Mouse (Mus musculus) MEL (cell line): ENCODE data around the gene Ptprk. TPM values are rescaled to one million over a fixed set of nuclear protein-coding genes. Genes with fewer than 3 reads are reported as not detected.

Experiments
- DNase-seq: peaks from one replicate; pipeline ENCODE4 v3.0.0; 2011; ENCODE audit warnings: low read depth, low spot score
- H3K27ac ChIP-seq: 2 replicates; pipeline ENCODE4 v1.5.1; 2012; ENCODE audit warnings: low read depth, mild to moderate bottlenecking, control low read depth, low read length, moderate library complexity; ENCODE audit not compliant: control insufficient read depth
- H3K27me3 ChIP-seq, 2 experiments: fragments of 150-350 bp in 1 of 2; sonication (generic) in 1 of 2; 2 replicates each; pipeline ENCODE4 v1.6.1; 2012; ENCODE audit warnings: low read length in 2 of 2, mild to moderate bottlenecking in 2 of 2, improper control_type of control experiment in 1 of 2, moderate library complexity in 1 of 2; ENCODE audit not compliant: insufficient read depth in 2 of 2, control insufficient read depth in 1 of 2
- H3K36me3 ChIP-seq, 2 experiments: 2 replicates each; pipeline ENCODE4 v1.6.1; 2012 to 2014; ENCODE audit warnings: low read length in 2 of 2, improper control_type of control experiment in 1 of 2, inconsistent platforms in 1 of 2, mild to moderate bottlenecking in 1 of 2; ENCODE audit not compliant: insufficient read depth in 2 of 2, control insufficient read depth in 1 of 2
- H3K4me1 ChIP-seq, 2 experiments: fragments of 150-350 bp in 1 of 2; sonication (generic) in 1 of 2; 2 replicates each; pipeline ENCODE4 v1.6.1; 2012; ENCODE audit warnings: low read length in 2 of 2, improper control_type of control experiment in 1 of 2, mild to moderate bottlenecking in 1 of 2; ENCODE audit not compliant: insufficient read depth in 2 of 2, control insufficient read depth in 1 of 2
- H3K4me3 ChIP-seq, 2 experiments: fragments of 150-350 bp in 1 of 2; sonication (generic) in 1 of 2; 2 replicates each; pipeline ENCODE4 v1.5.1; 2012; ENCODE audit warnings: low read depth in 2 of 2, low read length in 2 of 2, mild to moderate bottlenecking in 2 of 2, moderate library complexity in 2 of 2, control low read depth in 1 of 2, improper control_type of control experiment in 1 of 2; ENCODE audit not compliant: control insufficient read depth in 1 of 2, insufficient read depth in 1 of 2
- H3K79me2 ChIP-seq: 2 replicates; pipeline ENCODE4 v1.6.1; 2012; ENCODE audit warnings: mild to moderate bottlenecking, low read length, moderate library complexity; ENCODE audit not compliant: control insufficient read depth, poor library complexity, insufficient read depth
- H3K9ac ChIP-seq: 2 replicates; pipeline ENCODE4 v1.6.1; 2012; ENCODE audit warnings: low read depth, mild to moderate bottlenecking, control low read depth, low read length, moderate library complexity; ENCODE audit not compliant: control insufficient read depth, poor library complexity, severe bottlenecking
- H3K9me3 ChIP-seq: fragments of 150-350 bp; sonication (generic); replicated peaks from 2 replicates; pipeline ENCODE4 v1.6.1; 2012; ENCODE audit warnings: mild to moderate bottlenecking, low read length, improper control_type of control experiment, moderate library complexity; ENCODE audit not compliant: insufficient read depth
- BHLHE40 ChIP-seq: IDR thresholded peaks from 2 replicates; pipeline ENCODE4 v1.6.1; 2012; ENCODE audit warnings: low read depth, mild to moderate bottlenecking, inconsistent platforms, low read length, improper control_type of control experiment, borderline replicate concordance
- CTCF ChIP-seq, 3 experiments: IDR thresholded peaks in 2 of 3; conservative IDR thresholded peaks in 1 of 3; 2 replicates each; pipeline ENCODE4 v1.5.1; 2011 to 2012; ENCODE audit warnings: low read length in 3 of 3, low read depth in 2 of 3, mild to moderate bottlenecking in 2 of 3, improper control_type of control experiment in 1 of 3, inconsistent platforms in 1 of 3, mixed read lengths in 1 of 3, moderate library complexity in 1 of 3; ENCODE audit not compliant: control insufficient read depth in 1 of 3, insufficient read depth in 1 of 3, poor library complexity in 1 of 3, severe bottlenecking in 1 of 3
- ELF1 ChIP-seq: IDR thresholded peaks from 2 replicates; pipeline ENCODE4 v1.6.1; 2014; ENCODE audit warnings: low read depth, mild to moderate bottlenecking, inconsistent platforms, low read length, improper control_type of control experiment, moderate library complexity
- GATA1 ChIP-seq: IDR thresholded peaks from 2 replicates; pipeline ENCODE4 v1.6.1; 2011; ENCODE audit warnings: low read depth, low read length, improper control_type of control experiment
- HCFC1 ChIP-seq: IDR thresholded peaks from 2 replicates; pipeline ENCODE4 v1.6.1; 2012; ENCODE audit warnings: low read depth, mild to moderate bottlenecking, inconsistent platforms, low read length, improper control_type of control experiment, moderate library complexity
- JUND ChIP-seq: IDR thresholded peaks from 2 replicates; pipeline ENCODE4 v1.6.1; 2011; ENCODE audit warnings: low read depth, mild to moderate bottlenecking, improper control_type of control experiment, low read length
- MAFK ChIP-seq: IDR thresholded peaks from 2 replicates; pipeline ENCODE4 v1.6.1; 2011; ENCODE audit warnings: low read depth, mild to moderate bottlenecking, low read length, improper control_type of control experiment, borderline replicate concordance
- MAX ChIP-seq: IDR thresholded peaks from 2 replicates; pipeline ENCODE4 v1.6.1; 2011; ENCODE audit warnings: low read length, improper control_type of control experiment
- MYB ChIP-seq: IDR thresholded peaks from 2 replicates; pipeline ENCODE4 v1.6.1; 2011; ENCODE audit warnings: mild to moderate bottlenecking, low read depth, low read length, improper control_type of control experiment
- MYC ChIP-seq: IDR thresholded peaks from 2 replicates; pipeline ENCODE4 v1.6.1; 2011; ENCODE audit warnings: low read depth, mild to moderate bottlenecking, low read length, improper control_type of control experiment, moderate library complexity
- NRF1 ChIP-seq: IDR thresholded peaks from 2 replicates; pipeline ENCODE4 v1.6.1; 2014; ENCODE audit warnings: low read depth, mild to moderate bottlenecking, inconsistent platforms, low read length, improper control_type of control experiment, moderate library complexity; ENCODE audit not compliant: poor library complexity, insufficient read depth, severe bottlenecking
- POLR2AphosphoS2 ChIP-seq: IDR thresholded peaks from 2 replicates; pipeline ENCODE4 v1.6.1; 2011; ENCODE audit warnings: low read length, improper control_type of control experiment
- RAD21 ChIP-seq: IDR thresholded peaks from 2 replicates; pipeline ENCODE4 v1.6.1; 2011; ENCODE audit warnings: mild to moderate bottlenecking, low read depth, low read length, improper control_type of control experiment
- RCOR1 ChIP-seq: IDR thresholded peaks from 2 replicates; pipeline ENCODE4 v1.6.1; 2012; ENCODE audit warnings: low read depth, mild to moderate bottlenecking, inconsistent platforms, low read length, improper control_type of control experiment
- SIN3A ChIP-seq: IDR thresholded peaks from 2 replicates; pipeline ENCODE4 v1.6.1; 2012; ENCODE audit warnings: low read length, improper control_type of control experiment, inconsistent platforms
- SMC3 ChIP-seq: IDR thresholded peaks from 2 replicates; pipeline ENCODE4 v1.6.1; 2011; ENCODE audit warnings: low read depth, low read length, improper control_type of control experiment
- TBP ChIP-seq: IDR thresholded peaks from 2 replicates; pipeline ENCODE4 v1.8.0; 2011; ENCODE audit warnings: low read depth, low read length, improper control_type of control experiment
- UBTF ChIP-seq: IDR thresholded peaks from 2 replicates; pipeline ENCODE4 v1.6.1; 2012; ENCODE audit warnings: low read depth, mild to moderate bottlenecking, inconsistent platforms, low read length, improper control_type of control experiment, moderate library complexity, borderline replicate concordance; ENCODE audit not compliant: insufficient read depth
- USF2 ChIP-seq, 2 experiments: IDR thresholded peaks; 2 replicates each; pipeline ENCODE4 v1.6.1; 2011 to 2012; ENCODE audit warnings: improper control_type of control experiment in 2 of 2, low read length in 2 of 2, borderline replicate concordance in 1 of 2, inconsistent platforms in 1 of 2, low read depth in 1 of 2, mild to moderate bottlenecking in 1 of 2; ENCODE audit not compliant: insufficient read depth in 1 of 2
- ZKSCAN1 ChIP-seq: IDR thresholded peaks from 2 replicates; pipeline ENCODE4 v1.6.1; 2012; ENCODE audit warnings: low read depth, mild to moderate bottlenecking, inconsistent platforms, low read length, improper control_type of control experiment, moderate library complexity
- ZMIZ1 ChIP-seq: IDR thresholded peaks from 2 replicates; pipeline ENCODE4 v1.6.1; 2012; ENCODE audit warnings: low read depth, mild to moderate bottlenecking, inconsistent platforms, low read length, improper control_type of control experiment, moderate library complexity
- polyA plus RNA-seq, 2 experiments: library from polyadenylated mRNA; stranded (reverse) in 1 of 2; unstranded in 1 of 2; fragments of >175 nt in 1 of 2; fragments of >200 nt in 1 of 2; gene quantifications; 2 replicates each; pipeline versions ENCODE4 v1.2.1 to v1.2.4; 2012; ENCODE audit warnings: low replicate concordance in 2 of 2, low read depth in 1 of 2; ENCODE audit not compliant: insufficient read length in 2 of 2, insufficient read depth in 1 of 2, missing spikeins in 1 of 2
- total RNA-seq: library from RNA; depleted of rRNA; stranded (reverse); fragments of 300-350 nt; gene quantifications from 2 replicates; pipeline ENCODE4 v1.2.3, GENCODE M21; 2012

Ptprk gene
- total and polyA plus RNA-seq, 3 experiments, result under 0.01 TPM; not detected in 2

DNA sequence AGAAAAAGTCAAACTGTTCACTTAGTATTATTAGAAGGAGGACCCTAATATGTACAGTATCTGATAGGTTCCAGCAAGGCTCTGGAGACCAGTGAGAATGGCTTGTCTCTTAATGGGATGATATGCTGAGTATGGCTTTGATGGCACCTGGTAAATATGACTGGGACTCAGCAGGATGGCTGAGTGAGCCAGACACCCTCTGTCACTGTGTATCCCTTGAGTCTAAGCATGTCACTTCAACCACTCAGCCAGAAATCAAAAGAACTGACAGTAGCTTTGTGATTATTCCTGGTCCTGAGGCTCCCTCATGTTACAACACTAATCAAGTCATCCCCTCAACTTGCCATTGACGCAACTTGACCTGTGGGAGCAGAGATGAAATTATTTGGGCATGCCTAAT lies 383.4 kb downstream of the Ptprk start:
- no peaks in the 10 kb centered on the region for H3K27me3 ChIP-seq
- TF ChIP-seq MYB (no peak), ZMIZ1 (no peak), SIN3A (no peak), MAX (no peak), TBP (no peak), UBTF (no peak), BHLHE40 (no peak), RCOR1 (no peak)
- TF ChIP-seq, all 39 proteins: peak for 0
- DNase-seq, result no peak
- Histone ChIP-seq H3K79me2 (no peaks in the 10 kb centered on the region), H3K4me1 (no peaks in the 10 kb centered on the region), H3K9me3 (no peaks in the 10 kb centered on the region), H3K4me3 (no peak overlapping the region), H3K27ac (no peak overlapping the region), H3K9ac (no peak overlapping the region), H3K36me3 (no peaks in the 10 kb centered on the region; a peak in 1 of 4 replicates)

DNA sequence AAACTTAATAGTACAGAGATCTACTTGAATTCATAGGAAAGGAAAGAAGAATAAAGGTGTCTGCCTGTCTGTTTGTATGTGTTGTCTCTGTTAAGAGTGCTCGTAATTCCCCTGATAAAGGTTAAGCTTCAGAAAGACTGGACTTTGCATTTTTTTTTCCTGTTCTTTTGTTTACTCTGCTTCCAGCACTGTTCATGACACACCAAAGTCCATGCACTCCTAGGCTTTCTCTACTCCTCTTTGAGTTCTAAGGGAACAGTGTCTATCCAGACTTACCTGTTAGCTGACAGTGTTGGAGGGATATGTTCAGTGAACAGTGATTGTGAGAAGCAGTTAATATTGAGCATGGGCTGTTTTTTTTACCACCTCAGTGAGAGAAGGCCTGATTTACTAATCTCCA lies 385.3 kb downstream of the Ptprk start:
- H3K9me3 ChIP-seq, result no peaks in the 10 kb centered on the region
- no peaks in the 10 kb centered on the region for H3K79me2 ChIP-seq
- no peak overlapping the region for H3K9ac ChIP-seq
- peaks cover 0 to 2% of the 10 kb centered on the region in 2 experiments; a peak in 1 of 4 replicates for H3K36me3 ChIP-seq
- DNase-seq, result no peak
- no peak overlapping the region for H3K27ac ChIP-seq
- H3K4me1 ChIP-seq, result peaks cover 0 to 2% of the 10 kb centered on the region in 2 experiments; a peak in 1 of 4 replicates
- H3K27me3 ChIP-seq, result no peaks in the 10 kb centered on the region
- TF ChIP-seq ELF1 (no peak), POLR2AphosphoS2 (no peak), JUND (no peak), NRF1 (no peak), RAD21 (no peak), RCOR1 (no peak), HCFC1 (no peak), SIN3A (no peak), ZKSCAN1 (no peak), USF2 (IDR thresholded peaks at IDR 0.05; ENCODE audit: borderline replicate concordance in 1 of 2, insufficient read depth in 1 of 2, low read depth in 1 of 2, low read length in 2 of 2) (no peak), MAFK (no peak), CTCF (IDR thresholded peaks at IDR 0.05 in 2 of 3, conservative IDR thresholded peaks at IDR 0.05 in 1 of 3; ENCODE audit: control insufficient read depth in 1 of 3, insufficient read depth in 1 of 3, low read depth in 2 of 3, low read length in 3 of 3, poor library complexity in 1 of 3, severe bottlenecking in 1 of 3) (no peak), MAX (no peak), MYC (no peak), GATA1 (no peak), SMC3 (no peak), MYB (no peak)
- no peak overlapping the region for H3K4me3 ChIP-seq
